Mouse (Mus musculus): ENCODE data around the gene Chd4.
"Not testable (repeated sequence)": the region's sequence is repeated elsewhere in the genome, so short reads cannot be mapped to it uniquely, and the experiment has no call there.

The Chd4 gene

GRCm38 (mm10) chr6:125095391-125096278 lies at the start of gene Chd4:
Chd4 (plus strand) TSS chr6:125095981.
- peak; percentile 93 for DNase-seq (ENCODE audit: low spot score)

- DNase-seq (ENCODE audit: low spot score), result peak; percentile 49
Observed at GRCm38 (mm10) chr6:125046691-125047090, 49.1 kb upstream of the Chd4 start.

GRCm38 (mm10) chr6:125049678-125050077 lies 46.1 kb upstream of the Chd4 start, which contains the start of gene Acrbp:
Acrbp (plus strand) TSS chr6:125049689.
- no peak for DNase-seq (ENCODE audit: low spot score)

- no peak for DNase-seq (ENCODE audit: low spot score)
Observed at GRCm38 (mm10) chr6:125051237-125051636, 44.5 kb upstream of the Chd4 start.

DNA sequence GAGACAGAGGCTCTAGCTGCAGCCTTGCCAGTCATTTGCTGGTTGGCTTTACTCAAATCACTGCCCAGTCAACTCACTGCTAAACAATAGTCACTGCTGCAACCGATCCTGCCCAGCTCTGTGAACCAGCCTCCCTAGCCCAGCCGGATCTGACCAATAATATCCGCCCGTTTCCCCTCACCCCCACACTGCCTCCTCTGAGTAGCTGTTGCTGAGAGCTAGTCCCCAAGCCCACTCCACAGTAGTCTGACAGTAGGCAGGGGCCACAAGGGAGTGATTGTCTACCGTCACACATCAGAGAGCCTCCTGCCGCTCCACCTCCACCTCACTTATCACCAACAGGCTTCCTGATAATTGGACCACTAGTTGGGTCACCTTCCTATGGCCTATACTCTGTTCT lies 34.3 kb upstream of the Chd4 start:
- no peak for DNase-seq (ENCODE audit: low spot score)

DNA sequence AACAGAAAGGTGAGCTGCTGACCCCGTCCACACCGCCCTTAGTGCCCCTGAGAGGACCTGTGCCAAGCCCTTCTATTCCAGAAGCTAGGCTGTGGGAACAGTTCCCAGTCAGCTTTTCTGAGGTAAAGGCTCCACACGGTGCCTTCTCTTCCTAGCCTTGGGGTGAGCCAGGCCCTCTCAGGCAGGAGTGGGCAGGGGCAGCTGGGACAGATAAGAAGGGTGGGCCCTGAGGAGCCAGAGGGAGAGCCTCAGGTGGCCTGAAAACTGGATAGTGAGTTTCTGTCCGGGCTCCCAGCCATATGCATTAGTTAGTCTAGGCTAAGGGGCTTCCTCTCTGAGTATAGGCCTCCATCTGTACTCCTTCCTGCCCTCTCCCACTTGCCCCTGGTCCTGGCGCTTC lies 33.3 kb upstream of the Chd4 start:
- no peak for DNase-seq (ENCODE audit: low spot score)

DNA sequence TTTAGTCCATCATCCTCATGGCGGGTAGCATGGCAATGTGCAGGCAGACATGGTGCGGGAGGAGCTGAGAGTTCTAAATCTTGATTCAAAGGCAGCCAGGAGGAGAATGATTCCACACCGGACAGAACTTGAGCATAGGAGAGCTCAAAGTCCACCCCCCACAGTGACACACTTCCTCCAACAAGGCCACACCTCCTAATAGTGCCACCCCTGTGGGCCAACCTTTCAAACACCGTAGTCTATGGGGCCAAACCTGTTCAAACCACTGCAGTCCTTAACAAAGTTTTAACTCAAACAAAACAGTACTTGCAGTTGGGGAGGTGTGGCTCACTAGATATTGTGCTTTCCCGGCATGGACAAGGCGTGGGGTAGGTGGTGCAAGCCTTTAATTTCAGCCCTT lies 31.9 kb upstream of the Chd4 start:
- DNase-seq (ENCODE audit: low spot score), result no peak

- not testable (repeated sequence) for DNase-seq (ENCODE audit: low spot score)
Observed at GRCm38 (mm10) chr6:125065223-125065622, 30.6 kb upstream of the Chd4 start.

GRCm38 (mm10) chr6:125067571-125067995 lies 28.2 kb upstream of the Chd4 start, which contains the start of gene Lpar5:
Lpar5 (plus strand) TSS chr6:125067920.
- DNase-seq (ENCODE audit: low spot score), result no peak

GRCm38 (mm10) chr6:125071170-125071895 lies 24.4 kb upstream of the Chd4 start:
- no peak for DNase-seq (ENCODE audit: low spot score)

GRCm38 (mm10) chr6:125071896-125072279 lies 23.9 kb upstream of the Chd4 start:
- DNase-seq (ENCODE audit: low spot score), result no peak

DNA sequence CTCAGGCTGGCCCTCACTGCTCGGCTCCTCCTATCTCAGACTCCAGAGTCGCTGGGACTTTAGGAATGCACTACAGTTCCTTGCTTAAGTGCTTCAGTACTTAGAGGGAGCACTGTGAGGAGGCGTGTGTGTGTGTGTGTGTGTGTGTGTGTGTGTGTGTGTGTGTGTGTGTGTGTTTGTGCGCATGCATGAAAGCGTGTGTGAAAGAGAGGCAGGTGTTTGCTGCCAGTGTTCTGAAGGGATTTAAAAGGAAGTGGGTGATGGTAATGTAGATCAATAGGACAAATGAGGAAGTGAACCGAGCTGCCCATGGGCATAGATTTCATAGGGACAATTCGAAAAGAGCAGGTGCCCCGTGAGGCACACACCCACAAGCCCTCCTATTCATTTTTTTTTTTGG lies 22.0 kb upstream of the Chd4 start:
- no peak for DNase-seq (ENCODE audit: low spot score)

- no peak for DNase-seq (ENCODE audit: low spot score)
Observed at GRCm38 (mm10) chr6:125081394-125081793, 14.4 kb upstream of the Chd4 start.

DNA sequence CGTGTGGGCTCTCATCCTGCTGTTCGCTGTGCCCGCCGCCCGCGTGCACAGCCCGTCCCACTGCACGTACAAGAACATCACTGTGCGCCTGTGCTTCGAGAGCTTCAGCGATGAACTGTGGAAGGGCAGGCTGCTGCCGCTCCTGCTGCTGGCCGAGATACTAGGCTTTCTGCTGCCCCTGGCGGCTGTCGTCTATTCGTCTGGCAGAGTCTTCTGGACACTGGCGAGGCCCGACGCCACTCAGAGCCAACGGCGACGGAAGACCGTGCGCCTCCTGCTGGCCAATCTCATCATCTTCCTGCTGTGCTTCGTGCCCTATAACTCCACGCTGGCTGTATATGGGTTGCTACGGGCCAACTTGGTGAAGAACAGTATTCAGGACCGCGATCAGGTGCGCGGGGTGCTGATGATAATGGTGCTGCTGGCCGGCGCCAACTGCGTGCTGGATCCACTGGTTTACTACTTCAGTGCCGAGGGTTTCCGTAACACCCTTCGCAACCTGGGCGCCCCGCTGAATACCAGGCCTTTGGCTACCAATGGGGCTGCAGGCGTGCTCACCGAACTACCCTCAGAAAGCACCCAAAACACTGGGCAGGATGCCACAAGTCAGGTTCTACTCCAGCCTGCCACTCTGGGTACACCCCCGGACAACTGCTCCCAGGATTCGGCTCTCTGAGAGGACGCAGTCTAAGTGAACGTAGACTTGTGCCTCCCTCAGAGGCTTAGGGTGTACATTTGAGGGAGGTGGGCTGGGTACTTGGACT lies 13.8 kb upstream of the Chd4 start:
- DNase-seq (ENCODE audit: low spot score), result peak; percentile 67

GRCm38 (mm10) chr6:125082801-125083386 lies 12.9 kb upstream of the Chd4 start:
- DNase-seq (ENCODE audit: low spot score), result no peak

DNA sequence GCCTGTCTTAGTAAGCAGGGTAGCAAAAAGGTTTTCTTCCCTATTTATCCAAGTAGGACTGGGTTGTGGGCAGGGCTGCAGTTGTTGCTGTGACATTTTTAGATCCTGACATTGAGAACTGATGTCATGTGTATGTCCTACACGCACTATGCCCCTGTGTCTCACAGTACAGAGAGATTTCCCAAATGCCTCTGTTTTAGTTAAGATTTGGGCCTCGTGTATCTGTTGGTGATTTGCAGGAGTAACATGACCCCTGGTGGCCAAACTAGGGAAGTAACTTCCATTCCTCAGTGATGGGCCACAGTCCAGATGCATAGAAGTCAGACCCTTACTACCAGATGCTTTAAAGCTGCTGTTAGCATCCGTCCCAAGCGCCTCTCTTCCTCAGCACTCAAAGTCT lies 11.4 kb upstream of the Chd4 start:
- DNase-seq (ENCODE audit: low spot score), result no peak

- DNase-seq (ENCODE audit: low spot score), result no peak
Observed at GRCm38 (mm10) chr6:125087937-125088336, 7.8 kb upstream of the Chd4 start.

- peak; percentile 75 for DNase-seq (ENCODE audit: low spot score)
Observed at GRCm38 (mm10) chr6:125088561-125089321, 7.0 kb upstream of the Chd4 start.

- DNase-seq (ENCODE audit: low spot score), result peak; percentile 84
Observed at GRCm38 (mm10) chr6:125089521-125090321, 6.1 kb upstream of the Chd4 start.

- DNase-seq (ENCODE audit: low spot score), result no peak
Observed at GRCm38 (mm10) chr6:125090341-125091085, 5.3 kb upstream of the Chd4 start.

Measured in left cerebral cortex, adult 11 months (tissue).